22 mouse cellular contexts compared by ENCODE assay signal in genomic region chr1:151713622-151714021, GRCm38 (mm10).
"Had no signal": no experiment of that assay in that cellular context is flagged by ENCODE, and none has a peak within 500 bp of the region (broad histone marks: within the 10 kb centered on the region; RNA-seq: fewer than 3 reads in every experiment).

No protein-coding gene starts in this region.

- H3K4me3 ChIP-seq: lung, embryonic 15.5 days; megakaryocyte, embryonic 14.5 days; midbrain, embryonic 10.5 days; midbrain, embryonic 12.5 days; myocyte; neural tube, embryonic 13.5 days; neural tube, embryonic 15.5 days had no signal

- H3K9ac ChIP-seq: lung, embryonic 15.5 days; midbrain, embryonic 12.5 days; neural tube, embryonic 13.5 days; neural tube, embryonic 15.5 days had no signal

- DNase-seq: lung, adult 2 months; lung, postnatal 14 days; lung, postnatal 36 days; midbrain, embryonic 14.5 days; retina, postnatal 1 day; right cerebral cortex, adult 18-20 months; right cerebral cortex, postnatal 25 days; right cerebral cortex, postnatal 4 days; spleen, adult 18-20 months; thymus, adult 18-20 months; thymus, postnatal 14 days; thymus, postnatal 36 days had no signal

- H3K27me3 ChIP-seq: lung, embryonic 15.5 days; midbrain, embryonic 12.5 days; neural tube, embryonic 13.5 days; neural tube, embryonic 15.5 days had no signal

- H3K9me3 ChIP-seq: lung, embryonic 15.5 days; megakaryocyte, embryonic 14.5 days; midbrain, embryonic 10.5 days; midbrain, embryonic 12.5 days; neural tube, embryonic 13.5 days; neural tube, embryonic 15.5 days had no signal

- H3K27ac ChIP-seq: lung, embryonic 15.5 days; macrophage; midbrain, embryonic 10.5 days; midbrain, embryonic 12.5 days; neural tube, embryonic 13.5 days; neural tube, embryonic 15.5 days had no signal

- ATAC-seq: lung, postnatal 0 days; midbrain, embryonic 16.5 days had no signal

- H3K4me1 ChIP-seq: midbrain, embryonic 10.5 days; midbrain, embryonic 12.5 days had no signal

- H3K36me3 ChIP-seq: lung, embryonic 15.5 days; midbrain, embryonic 10.5 days; midbrain, embryonic 12.5 days; neural tube, embryonic 13.5 days; neural tube, embryonic 15.5 days had no signal

- H3K4me2 ChIP-seq: lung, embryonic 15.5 days; midbrain, embryonic 12.5 days; neural tube, embryonic 13.5 days; neural tube, embryonic 15.5 days had no signal
